Comparison of ENCODE assay signal across 8 mouse cellular contexts in the genomic region with DNA sequence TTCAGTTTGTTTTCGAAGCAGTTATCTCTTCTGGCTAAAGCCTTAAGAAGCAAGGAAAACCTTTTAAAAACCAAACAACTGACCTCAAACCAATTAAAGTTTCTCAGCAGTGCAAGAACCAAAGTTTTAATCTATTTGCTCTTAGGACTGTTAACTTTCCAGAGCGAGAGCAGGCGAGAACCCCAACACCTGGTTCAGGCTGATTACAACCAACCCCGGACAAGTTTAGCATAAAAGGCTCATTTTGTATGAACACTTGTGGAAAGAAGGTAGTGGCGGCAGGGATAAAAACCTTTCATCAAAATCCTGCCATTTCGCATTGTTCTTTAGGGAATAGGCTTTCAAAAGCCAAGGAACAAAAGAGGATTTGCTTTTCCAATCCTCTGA. TPM values are rescaled to one million over a fixed set of nuclear protein-coding genes. Genes with fewer than 3 reads are reported as not detected.
DNase-seq lines count a peak whose midpoint lies in the region; ATAC-seq and TF ChIP-seq lines count a peak whose summit lies in the region.

No protein-coding gene starts in this region.

- H3K36me3 ChIP-seq in heart, embryonic 13.5 days = no peaks in the 10 kb centered on the region
- H3K36me3 ChIP-seq in ES-E14 (ENCODE audit: control insufficient read depth, insufficient read depth, low read length, poor library complexity, severe bottlenecking) = no peaks in the 10 kb centered on the region
- H3K36me3 ChIP-seq in forebrain, embryonic 16.5 days (ENCODE audit: control insufficient read depth, insufficient read depth) = no peaks in the 10 kb centered on the region

- no peak for DNase-seq in heart, adult 18-20 months
- DNase-seq in ES-E14 (ENCODE audit: low read depth, low spot score) = no peak
- no peak for DNase-seq in adrenal gland, adult 18-20 months (ENCODE audit: low spot score in 2 of 2)
- DNase-seq in left cerebral cortex, postnatal 14 days (ENCODE audit: low spot score in 2 of 2) = no peak
- DNase-seq in spleen, postnatal 14 days (ENCODE audit: low spot score in 2 of 2) = no peak

- in situ Hi-C loops in ES-E14 (cut with MboI; ENCODE audit: low sequenced_read_pairs in 2 of 2, unreplicated experiment in 2 of 2) = no loop called here

- peak overlapping the region; percentile 94 for H3K9ac ChIP-seq in heart, embryonic 13.5 days
- peak overlapping the region; percentile 95; the same call in 1 of the 2 replicates for H3K9ac ChIP-seq in ES-E14 (ENCODE audit: insufficient read depth, low read depth, low read length, poor library complexity, severe bottlenecking)
- H3K9ac ChIP-seq in forebrain, embryonic 16.5 days (replicated peaks; ENCODE audit: low read depth, low read length) = peak overlapping the region; percentile 70

- H3K9me3 ChIP-seq in heart, embryonic 13.5 days = peaks cover 4% of the 10 kb centered on the region; the same call in 1 of the 2 replicates
- H3K9me3 ChIP-seq in ES-E14 (ENCODE audit: control insufficient read depth, insufficient read depth, low read depth, low read length) = no peaks in the 10 kb centered on the region
- H3K9me3 ChIP-seq in forebrain, embryonic 16.5 days (ENCODE audit: control insufficient read depth, low read length) = no peaks in the 10 kb centered on the region

- ATAC-seq in heart, embryonic 13.5 days (ENCODE audit: extremely low read depth, insufficient number of reproducible peaks, low FRiP score, low TSS enrichment) = no peak
- ATAC-seq in forebrain, embryonic 16.5 days = peak; percentile 1; the same call in 1 of the 2 replicates
- peak; percentile 18; the same call in 1 of the 2 replicates for ATAC-seq in megakaryocyte progenitor cell, adult 5-6 weeks (replicated peaks; ENCODE audit: poor library complexity)

- peaks cover 12% of the 10 kb centered on the region for H3K4me1 ChIP-seq in heart, embryonic 13.5 days
- H3K4me1 ChIP-seq in ES-E14 (ENCODE audit: control insufficient read depth in 2 of 2, insufficient read depth in 2 of 2, low read length in 2 of 2, poor library complexity in 1 of 2) = peaks cover 0 to 7% of the 10 kb centered on the region in 2 experiments; a peak in 2 of 4 replicates
- peaks cover 22% of the 10 kb centered on the region for H3K4me1 ChIP-seq in forebrain, embryonic 16.5 days (replicated peaks; ENCODE audit: control insufficient read depth, insufficient read depth, low read length)

- intact Hi-C loops in left cerebral cortex, postnatal 14 days (cut with DNase I) = no loop called here

- H3K4me2 ChIP-seq in heart, embryonic 13.5 days = peak overlapping the region; percentile 83
- H3K4me2 ChIP-seq in forebrain, embryonic 16.5 days (ENCODE audit: low read length) = peak overlapping the region; percentile 57

- no peaks in the 10 kb centered on the region for H3K27me3 ChIP-seq in heart, embryonic 13.5 days (replicated peaks)
- H3K27me3 ChIP-seq in forebrain, embryonic 16.5 days (replicated peaks; ENCODE audit: control insufficient read depth, insufficient read depth, low read length) = no peaks in the 10 kb centered on the region

- WGBS in heart, embryonic 13.5 days = 9% methylated on average over 6 of the region's 6 CpGs
- whole genome bisulfite sequencing in forebrain, embryonic 16.5 days = under 1% methylated on average over 6 of the region's 6 CpGs

- peak overlapping the region; percentile 72 for H3K4me3 ChIP-seq in heart, embryonic 13.5 days
- H3K4me3 ChIP-seq in ES-E14 (ENCODE audit: insufficient read depth in 1 of 2, low read depth in 1 of 2, low read length in 2 of 2, poor library complexity in 1 of 2, severe bottlenecking in 1 of 2) = peak overlapping the region; percentile 79 to 86
- H3K4me3 ChIP-seq in forebrain, embryonic 16.5 days (replicated peaks; ENCODE audit: low read length) = peak overlapping the region; percentile 88

- H3K27ac ChIP-seq in heart, embryonic 13.5 days (replicated peaks) = peak overlapping the region; percentile 95
- H3K27ac ChIP-seq in ES-E14 (ENCODE audit: insufficient read depth, low read depth, low read length, poor library complexity, severe bottlenecking) = peak overlapping the region; percentile 99; the same call in 1 of the 2 replicates
- peak overlapping the region; percentile 97 for H3K27ac ChIP-seq in forebrain, embryonic 16.5 days (ENCODE audit: low read length)

TF ChIP-seq in ES-E14, 5 proteins besides CTCF, POLR2A, EP300 and RAD21:
- TF ChIP-seq CHD2 (IDR thresholded peaks at IDR 0.05; ENCODE audit: low read depth, low read length) (no peak), HCFC1 (IDR thresholded peaks at IDR 0.05; ENCODE audit: borderline replicate concordance, insufficient read depth, low read length) (no peak), ZNF384 (IDR thresholded peaks at IDR 0.05; ENCODE audit: low read depth, low read length) (no peak), MAFK (IDR thresholded peaks at IDR 0.05; ENCODE audit: insufficient read depth, low read depth, low read length) (no peak), ZC3H11A (IDR thresholded peaks at IDR 0.05; ENCODE audit: borderline replicate concordance, low read depth, low read length) (no peak)
TF ChIP-seq in ES-E14: peak in this region for 0.

RNA-seq across cellular contexts. Expression of gene Ccdc171, which starts 0.9 kb away (rescaled TPM):
- 2.3 and 2.6 TPM in 2 replicates for polyA plus RNA-seq in heart, embryonic 13.5 days (2015; fragmentation: Nextera tagmentation; extraction: Ambion mirVana)
- 1 to 10 TPM in 1 of 2 experiments, under 1 TPM in 1; 0.52 to 1.2 TPM for total RNA-seq in heart, adult 18-20 months (2021)
- 3.5 and 5.8 TPM in 2 replicates for total RNA-seq in ES-E14 (2012; rRNA removed)
- 6.1 and 6.7 TPM in 2 replicates for polyA plus RNA-seq in forebrain, embryonic 16.5 days (2015; fragmentation: Nextera tagmentation; extraction: Ambion mirVana)
- total RNA-seq in megakaryocyte progenitor cell, adult 5-6 weeks (2015) = 3.4 and 5.9 TPM in 2 replicates
- 6.2 and 8.7 TPM in 2 replicates for total RNA-seq in megakaryocyte progenitor cell, adult 5-6 weeks (2017)
- 1 to 10 TPM; 1.8 to 2.4 TPM for total RNA-seq in adrenal gland, adult 18-20 months (2021)
- 1 to 10 TPM; 1.7 to 2.4 TPM for total RNA-seq in left cerebral cortex, postnatal 14 days (2021)

RNA-seq across cellular contexts. Expression of gene Psip1, which starts 38.2 kb away (rescaled TPM):
- polyA plus RNA-seq in heart, embryonic 13.5 days (2015; fragmentation: Nextera tagmentation; extraction: Ambion mirVana) = 76.7 and 77.5 TPM in 2 replicates
- 10 to 100 TPM; 17.5 to 21.6 TPM for total RNA-seq in heart, adult 18-20 months (2021)
- total RNA-seq in ES-E14 (2012; rRNA removed) = 86.0 and 90.5 TPM in 2 replicates
- polyA plus RNA-seq in forebrain, embryonic 16.5 days (2015; fragmentation: Nextera tagmentation; extraction: Ambion mirVana) = 281 and 310 TPM in 2 replicates
- 154 and 173 TPM in 2 replicates for total RNA-seq in megakaryocyte progenitor cell, adult 5-6 weeks (2015)
- total RNA-seq in megakaryocyte progenitor cell, adult 5-6 weeks (2017) = 158 and 198 TPM in 2 replicates
- 10 to 100 TPM; 36.2 to 42.0 TPM for total RNA-seq in adrenal gland, adult 18-20 months (2021)
- total RNA-seq in left cerebral cortex, postnatal 14 days (2021) = 100 to 1,000 TPM; 182 to 200 TPM
